Mouse (Mus musculus) colon, adult 2 months (tissue): ENCODE results near the gene Gm8271. TPM values are rescaled to one million over a fixed set of nuclear protein-coding genes. Genes with fewer than 3 reads are reported as not detected.

ENCODE experiments used
- polyA plus RNA-seq: library from polyadenylated mRNA; depleted of rRNA; stranded (reverse); fragments of >200 nt; gene quantifications from 2 replicates; pipeline ENCODE4 v1.2.3, GENCODE M21; 2012; rRNA removed

Gm8271 gene
- not detected in 2 replicates for polyA plus RNA-seq

GRCm38 (mm10) chr14:5185493-5185892 is at the start of gene Gm8271:
TSS of gene Gm8271 (plus strand) at chr14:5185793.

GRCm38 (mm10) chr14:5164235-5164634 is 21.4 kb upstream of the Gm8271 start, which contains the start of gene Gm3317:
TSS of gene Gm3317 (plus strand) at chr14:5164535.

Other genes starting within 250 kb of the Gm8271 start
- gene Gm8297, start 201.9 kb upstream of the Gm8271 start, polyA plus RNA-seq = not detected in 2 replicates
- gene Gm3298, start 169.9 kb upstream of the Gm8271 start, polyA plus RNA-seq = not detected in 2 replicates
- not detected in 2 replicates for gene 4930555G01Rik, start 135.2 kb upstream of the Gm8271 start, polyA plus RNA-seq
- 0.07 TPM in 1 of 2 replicates, not detected in the other for gene Gm8281, start 114.8 kb upstream of the Gm8271 start, polyA plus RNA-seq
- gene Gm8279, start 54.3 kb upstream of the Gm8271 start, polyA plus RNA-seq = not detected in 2 replicates
- gene Gm3317, start 21.3 kb upstream of the Gm8271 start, polyA plus RNA-seq = not detected in 2 replicates
- not detected in 2 replicates for gene Gm3526, start 74.8 kb downstream of the Gm8271 start, polyA plus RNA-seq
- not detected in 2 replicates for gene Gm3542, start 149.1 kb downstream of the Gm8271 start, polyA plus RNA-seq
- gene Gm3500, start 203.3 kb downstream of the Gm8271 start, polyA plus RNA-seq = not detected in 2 replicates